Mouse (Mus musculus) C2C12 (cell line): Measurements from ENCODE around the gene BC017158.

Source experiments
- CEBPB ChIP-seq: IDR thresholded peaks from one replicate; pipeline ENCODE4 v1.6.1; 2011; ENCODE audit warnings: low read depth, mild to moderate bottlenecking, control low read depth, moderate library complexity
- CTCF ChIP-seq: IDR thresholded peaks from one replicate; pipeline ENCODE4 v1.5.1; 2011; ENCODE audit not compliant: control insufficient read depth, insufficient read depth, insufficient read length
- FOSL1 ChIP-seq: IDR thresholded peaks from one replicate; pipeline ENCODE4 v1.8.0; 2011; ENCODE audit warnings: mild to moderate bottlenecking, low read length; ENCODE audit not compliant: poor library complexity, insufficient read depth, severe bottlenecking
- MAX ChIP-seq: IDR thresholded peaks from one replicate; pipeline ENCODE4 v1.6.1; 2011; ENCODE audit warnings: mild to moderate bottlenecking, control low read depth
- MYOD1 ChIP-seq: IDR thresholded peaks from one replicate; pipeline ENCODE4 v1.6.1; 2011; ENCODE audit warnings: low read depth; ENCODE audit not compliant: control insufficient read depth, insufficient read length
- MYOG ChIP-seq: IDR thresholded peaks from one replicate; pipeline ENCODE4 v1.6.1; 2011; ENCODE audit not compliant: control insufficient read depth, insufficient read length; ENCODE audit errors: extremely low read depth
- USF1 ChIP-seq: IDR thresholded peaks from one replicate; pipeline ENCODE4 v1.6.1; 2011; ENCODE audit warnings: low read depth, mild to moderate bottlenecking, control low read depth, moderate library complexity

GRCm38 (mm10) chr7:128248081-128249042 lies 49.6 kb downstream of the BC017158 start:
- TF ChIP-seq MAX (no peak), MYOD1 (no peak), CTCF (no peak), MYOG (no peak), USF1 (no peak), FOSL1 (no peak), CEBPB (no peak)
